Comparison of ENCODE assay signal across 12 mouse cellular contexts in genomic region chr4:150748099-150749000, GRCm38 (mm10).
DNase-seq lines count a peak whose midpoint lies in the region; ATAC-seq lines count a peak whose summit lies in the region.
"Had no signal": no experiment of that assay in that cellular context is flagged by ENCODE, and none has a peak within 500 bp of the region (broad histone marks: within the 10 kb centered on the region; RNA-seq: fewer than 3 reads in every experiment).

No protein-coding gene starts in this region.

- H3K9ac ChIP-seq in neural tube, embryonic 11.5 days (ENCODE audit: low read length), result no peak overlapping the region
- no peak overlapping the region for H3K9ac ChIP-seq in neural tube, embryonic 15.5 days (replicated peaks)
- H3K9ac ChIP-seq: lung, embryonic 15.5 days had no signal

- peak overlapping the region; percentile 29; the same call in 1 of the 2 replicates for H3K4me3 ChIP-seq in heart, embryonic 10.5 days
- no peak overlapping the region for H3K4me3 ChIP-seq in neural tube, embryonic 11.5 days (ENCODE audit: low read depth, low read length)
- H3K4me3 ChIP-seq in neural tube, embryonic 15.5 days (replicated peaks), result no peak overlapping the region
- H3K4me3 ChIP-seq: lung, embryonic 15.5 days had no signal

- 10% methylated on average over 13 of the region's 13 CpGs for WGBS in heart, embryonic 10.5 days
- 62% methylated on average over 13 of the region's 13 CpGs for WGBS in neural tube, embryonic 11.5 days
- 74% methylated on average over 13 of the region's 13 CpGs for WGBS in neural tube, embryonic 15.5 days

- no peak for ATAC-seq in neural tube, embryonic 11.5 days (ENCODE audit: insufficient read depth, low FRiP score, low TSS enrichment)
- no peak for ATAC-seq in neural tube, embryonic 15.5 days (ENCODE audit: low FRiP score)
- ATAC-seq in megakaryocyte, adult 5-6 weeks (ENCODE audit: poor library complexity, severe bottlenecking), result no peak

- H3K27me3 ChIP-seq in heart, embryonic 10.5 days (ENCODE audit: insufficient read depth, poor library complexity, severe bottlenecking), result 0 out of 2 replicates have a peak, but pooled peaks cover 15% of the 10 kb centered on the region
- H3K27me3 ChIP-seq in neural tube, embryonic 11.5 days (ENCODE audit: control insufficient read depth, insufficient read depth, low read length), result no peaks in the 10 kb centered on the region
- H3K27me3 ChIP-seq in neural tube, embryonic 15.5 days (replicated peaks), result no peaks in the 10 kb centered on the region
- H3K27me3 ChIP-seq: CH12.LX; lung, embryonic 15.5 days had no signal

- peaks cover 48% of the 10 kb centered on the region for H3K4me1 ChIP-seq in heart, embryonic 10.5 days
- H3K4me1 ChIP-seq in neural tube, embryonic 11.5 days (ENCODE audit: control insufficient read depth, insufficient read depth, low read length), result peaks cover 2% of the 10 kb centered on the region; the same call in 1 of the 2 replicates
- H3K4me1 ChIP-seq in neural tube, embryonic 15.5 days, result peaks cover 14% of the 10 kb centered on the region

- no peaks in the 10 kb centered on the region for H3K9me3 ChIP-seq in heart, embryonic 10.5 days
- H3K9me3 ChIP-seq in neural tube, embryonic 11.5 days (ENCODE audit: control insufficient read depth, low read length), result no peaks in the 10 kb centered on the region
- no peaks in the 10 kb centered on the region for H3K9me3 ChIP-seq in neural tube, embryonic 15.5 days (replicated peaks)
- H3K9me3 ChIP-seq: lung, embryonic 15.5 days had no signal

- intact Hi-C loops in heart, postnatal 36 days (cut with DNase I), result loop anchor here (2.0 kb wide), 1 partner anchor 40 kb away; no protein-coding TSS in a partner anchor

- no peaks in the 10 kb centered on the region for H3K36me3 ChIP-seq in heart, embryonic 10.5 days
- no peaks in the 10 kb centered on the region for H3K36me3 ChIP-seq in neural tube, embryonic 11.5 days (ENCODE audit: control insufficient read depth, insufficient read depth, low read length)
- no peaks in the 10 kb centered on the region for H3K36me3 ChIP-seq in neural tube, embryonic 15.5 days
- H3K36me3 ChIP-seq: lung, embryonic 15.5 days had no signal

- peak overlapping the region; percentile 67 for H3K27ac ChIP-seq in heart, embryonic 10.5 days
- no peak overlapping the region for H3K27ac ChIP-seq in neural tube, embryonic 11.5 days (ENCODE audit: low read depth, low read length)
- no peak overlapping the region for H3K27ac ChIP-seq in neural tube, embryonic 15.5 days (replicated peaks)
- H3K27ac ChIP-seq: kidney, postnatal 0 days; lung, embryonic 15.5 days had no signal

- DNase-seq in heart, embryonic 10.5 days (ENCODE audit: low spot score), result peak; percentile 91
- no peak for DNase-seq in heart, postnatal 36 days
- DNase-seq in neural tube, embryonic 11.5 days (ENCODE audit: low spot score), result peak; percentile 30
- peak; percentile 12 for DNase-seq in induced T-regulatory cell, adult 2 months (ENCODE audit: low read depth)
- DNase-seq in yolk sac, embryonic 10.5 days (ENCODE audit: low spot score), result peak; percentile 45
- DNase-seq in cerebellum, adult 11 months, result no peak
- DNase-seq: gastrocnemius, postnatal 14 days had no signal

- H3K4me2 ChIP-seq in neural tube, embryonic 11.5 days (ENCODE audit: low read depth), result no peak overlapping the region
- no peak overlapping the region for H3K4me2 ChIP-seq in neural tube, embryonic 15.5 days
- H3K4me2 ChIP-seq: lung, embryonic 15.5 days had no signal

Comparison
In these comparisons a context has a peak if more than half of its experiments do, and no peak if none do; other contexts are left out.
1. DNase-seq: peak in heart, embryonic 10.5 days (single experiment), neural tube, embryonic 11.5 days (single experiment), induced T-regulatory cell, adult 2 months (single experiment) and yolk sac, embryonic 10.5 days (single experiment); none in heart, postnatal 36 days (0 of 2) and cerebellum, adult 11 months (single experiment).